Mouse (Mus musculus) E14TG2a.4 (cell line): ENCODE data around the gene Xrcc5.

Experiments
- H3K27me3 ChIP-seq: 2 replicates; pipeline ENCODE4 v1.6.1; 2014; ENCODE audit warnings: low read length, control low read depth; ENCODE audit not compliant: insufficient read depth
- H3K36me3 ChIP-seq: 2 replicates; pipeline ENCODE4 v1.6.1; 2014; ENCODE audit warnings: low read length, control low read depth; ENCODE audit not compliant: insufficient read depth
- H3K4me1 ChIP-seq: replicated peaks from 2 replicates; pipeline ENCODE4 v1.6.1; 2014; ENCODE audit warnings: low read depth, low read length, control low read depth
- H3K4me3 ChIP-seq: replicated peaks from 2 replicates; pipeline ENCODE4 v1.5.1; 2014; ENCODE audit warnings: mild to moderate bottlenecking, low read length
- H3K9me3 ChIP-seq: 2 replicates; pipeline ENCODE4 v1.6.1; 2014; ENCODE audit warnings: low read length, control low read depth
- CTCF ChIP-seq: conservative IDR thresholded peaks from 2 replicates; pipeline ENCODE4 v1.5.1; 2014; ENCODE audit warnings: low read length
- NANOG ChIP-seq: IDR thresholded peaks from 2 replicates; pipeline ENCODE4 v1.6.1; 2014; ENCODE audit warnings: borderline replicate concordance, low read length, mixed read lengths
- POU5F1 ChIP-seq: IDR thresholded peaks from 2 replicates; pipeline ENCODE4 v1.6.1; 2014; ENCODE audit warnings: low read length, borderline replicate concordance

Xrcc5 gene

GRCm38 (mm10) chr1:72413205-72413604 is 106.0 kb downstream of the Xrcc5 start:
- Histone ChIP-seq H3K4me3 (no peak overlapping the region), H3K9me3 (no peaks in the 10 kb centered on the region), H3K4me1 (peaks cover 7% of the 10 kb centered on the region), H3K27me3 (no peaks in the 10 kb centered on the region), H3K36me3 (no peaks in the 10 kb centered on the region)
- TF ChIP-seq POU5F1: no peak
- no peak for TF ChIP-seq CTCF
- no peak for TF ChIP-seq NANOG

DNA sequence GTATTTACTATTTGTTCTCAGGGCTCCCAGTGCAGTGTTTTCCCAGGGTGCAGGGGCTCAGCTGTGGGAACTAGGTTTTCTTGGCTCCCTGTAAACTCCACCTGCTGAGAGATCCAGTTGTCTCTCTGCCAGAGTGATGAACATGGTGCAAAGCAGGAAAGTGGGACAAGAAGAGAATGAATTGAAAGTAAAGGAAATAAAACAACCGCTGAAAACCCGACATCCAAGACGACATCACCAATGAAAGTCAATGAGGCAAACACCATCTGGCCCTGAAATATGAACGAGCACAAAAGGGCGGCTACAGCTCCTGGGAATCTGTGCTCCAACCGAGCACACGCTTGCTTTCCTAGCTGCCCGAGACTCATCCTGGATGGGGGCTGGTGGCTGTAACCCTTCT is 106.9 kb downstream of the Xrcc5 start:
- no peak overlapping the region for H3K4me3 ChIP-seq

GRCm38 (mm10) chr1:72414561-72415253 is 107.5 kb downstream of the Xrcc5 start:
- Histone ChIP-seq H3K9me3 (no peaks in the 10 kb centered on the region), H3K4me1 (peaks cover 7% of the 10 kb centered on the region), H3K27me3 (no peaks in the 10 kb centered on the region), H3K4me3 (no peak overlapping the region), H3K36me3 (no peaks in the 10 kb centered on the region)
- TF ChIP-seq CTCF (no peak), NANOG (no peak; the same call in 1 of the 2 replicates), POU5F1 (no peak)

More for the DNA sequence above, 106.9 kb downstream of the Xrcc5 start:
- Histone ChIP-seq H3K36me3 (no peaks in the 10 kb centered on the region), H3K4me1 (peaks cover 7% of the 10 kb centered on the region), H3K9me3 (no peaks in the 10 kb centered on the region), H3K27me3 (no peaks in the 10 kb centered on the region)
- TF ChIP-seq POU5F1 (no peak), NANOG (no peak), CTCF (no peak)

DNA sequence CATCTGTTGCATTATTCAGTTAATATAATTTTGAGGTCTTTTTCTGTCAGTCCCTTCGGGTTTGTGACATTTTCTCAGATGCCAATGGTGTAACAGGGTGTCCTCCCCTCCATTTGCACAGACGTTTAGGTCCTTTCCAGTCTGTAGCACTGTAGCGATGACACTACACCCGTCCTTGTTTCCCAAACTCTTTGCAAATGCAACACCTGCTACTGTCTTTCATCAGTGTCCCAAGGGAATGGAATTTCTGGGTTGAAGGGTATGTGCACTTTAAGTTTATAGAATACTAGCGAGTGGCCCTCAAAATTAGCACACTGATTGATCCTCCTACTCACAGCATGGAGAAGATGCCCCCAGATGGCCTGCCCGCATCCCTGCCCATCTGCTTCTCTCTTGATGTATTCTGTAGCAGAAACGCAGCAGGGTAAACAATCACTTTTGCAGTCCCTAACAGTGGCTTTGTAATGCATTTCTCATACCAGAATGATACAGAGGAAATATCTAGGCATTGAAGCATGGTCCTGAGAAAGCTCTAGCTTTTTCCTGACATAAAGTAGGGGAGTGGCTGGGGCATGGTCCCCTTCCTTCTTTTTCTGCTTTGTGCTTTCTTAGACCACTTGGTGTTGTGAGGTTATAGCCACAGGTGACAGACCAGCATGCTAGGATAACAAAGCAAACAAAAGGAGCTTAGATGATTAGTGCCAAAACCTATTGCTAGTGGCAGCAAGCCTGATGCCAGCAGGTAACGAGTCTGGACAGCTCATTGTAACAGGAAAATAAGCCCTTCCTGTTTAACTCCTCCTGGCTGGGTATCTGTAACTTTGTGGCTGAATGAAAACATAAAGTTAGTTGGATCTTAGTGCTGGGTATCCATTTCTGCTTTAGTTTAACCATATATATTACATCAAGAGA is 111.8 kb downstream of the Xrcc5 start:
- no peak overlapping the region for H3K4me3 ChIP-seq
- H3K9me3 ChIP-seq: no peaks in the 10 kb centered on the region
- no peaks in the 10 kb centered on the region for H3K36me3 ChIP-seq
- no peaks in the 10 kb centered on the region for H3K27me3 ChIP-seq
- H3K4me1 ChIP-seq: peaks cover 7% of the 10 kb centered on the region
- TF ChIP-seq POU5F1 (no peak), CTCF (no peak), NANOG (no peak)

DNA sequence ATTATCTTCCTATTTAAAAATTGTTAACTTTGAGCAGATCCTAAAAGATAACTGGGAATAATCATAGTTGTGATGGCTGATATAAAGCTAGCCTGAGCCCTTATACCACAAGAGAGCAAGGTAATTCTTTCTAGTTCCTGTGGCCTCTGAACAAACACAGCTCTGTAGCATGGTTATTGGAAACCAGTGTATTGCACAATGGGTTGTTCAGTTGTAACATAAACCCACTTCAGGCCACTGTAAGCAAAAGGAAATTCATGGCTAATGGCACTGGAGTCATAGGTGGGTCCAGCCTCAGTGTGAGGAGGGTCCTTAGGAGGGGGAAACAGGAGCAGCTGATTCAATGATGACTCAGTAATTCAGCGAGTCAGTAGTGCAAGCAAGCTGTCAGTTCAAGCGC is 113.0 kb downstream of the Xrcc5 start:
- no peak overlapping the region for H3K4me3 ChIP-seq

DNA sequence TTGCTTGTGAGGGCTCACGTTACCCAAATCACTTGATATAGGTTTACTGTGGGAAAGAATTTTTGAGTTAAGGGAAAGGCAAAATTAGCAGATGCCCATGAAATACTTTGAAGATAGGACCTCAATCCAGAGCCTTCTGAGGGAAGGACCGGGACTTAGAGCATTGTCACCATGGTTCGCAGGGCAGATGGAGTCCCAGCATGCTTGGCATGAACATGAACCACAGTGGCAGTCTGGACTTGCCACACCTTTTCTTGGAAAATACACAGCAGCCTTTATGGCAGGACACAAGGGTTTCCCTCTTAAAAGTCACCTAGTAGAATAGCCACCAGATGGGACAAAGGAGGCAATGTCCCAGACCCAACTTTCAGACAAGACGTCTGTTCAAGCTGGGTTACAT is 114.9 kb downstream of the Xrcc5 start:
- H3K36me3 ChIP-seq: no peaks in the 10 kb centered on the region
- H3K27me3 ChIP-seq: no peaks in the 10 kb centered on the region
- no peak for TF ChIP-seq POU5F1
- TF ChIP-seq NANOG: no peak
- TF ChIP-seq CTCF: no peak
- H3K9me3 ChIP-seq: no peaks in the 10 kb centered on the region
- no peak overlapping the region for H3K4me3 ChIP-seq
- no peaks in the 10 kb centered on the region for H3K4me1 ChIP-seq

More for the DNA sequence above, 113.0 kb downstream of the Xrcc5 start:
- no peaks in the 10 kb centered on the region for H3K27me3 ChIP-seq
- no peaks in the 10 kb centered on the region; the same call in 1 of the 2 replicates for H3K4me1 ChIP-seq
- no peaks in the 10 kb centered on the region for H3K9me3 ChIP-seq
- TF ChIP-seq NANOG (no peak), POU5F1 (no peak), CTCF (no peak)
- no peaks in the 10 kb centered on the region for H3K36me3 ChIP-seq

- Histone ChIP-seq H3K27me3 (no peaks in the 10 kb centered on the region), H3K4me1 (peaks cover 16% of the 10 kb centered on the region), H3K9me3 (no peaks in the 10 kb centered on the region), H3K36me3 (no peaks in the 10 kb centered on the region), H3K4me3 (no peak overlapping the region)
- TF ChIP-seq NANOG (no peak), CTCF (no peak), POU5F1 (no peak)
Measured at GRCm38 (mm10) chr1:72426456-72426855, 119.2 kb downstream of the Xrcc5 start.

DNA sequence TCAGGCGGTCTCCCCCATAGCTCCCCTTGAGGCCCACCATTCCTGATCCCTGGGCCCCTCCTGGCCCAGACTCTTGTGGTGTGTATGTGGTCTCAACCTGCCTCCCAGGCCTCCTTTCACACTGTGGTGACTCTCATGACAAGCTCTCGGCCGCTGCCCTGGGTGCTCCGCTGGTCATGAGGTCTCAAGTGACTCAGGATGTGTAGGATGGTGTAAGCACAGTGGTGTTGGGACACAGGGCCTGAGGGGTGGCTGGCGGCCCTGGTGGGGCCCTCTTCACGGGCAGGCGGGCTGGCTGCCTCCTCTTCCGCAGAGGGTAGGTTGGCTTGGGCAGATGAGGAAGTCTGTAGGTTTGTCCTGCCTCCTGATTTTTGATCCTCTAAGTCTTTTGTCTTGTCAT is 121.3 kb downstream of the Xrcc5 start:
- TF ChIP-seq NANOG (no peak), POU5F1 (no peak), CTCF (no peak)
- Histone ChIP-seq H3K4me1 (peaks cover 16% of the 10 kb centered on the region), H3K27me3 (peaks cover 3% of the 10 kb centered on the region; the same call in 1 of the 2 replicates), H3K9me3 (no peaks in the 10 kb centered on the region), H3K4me3 (peak overlapping the region; percentile 59), H3K36me3 (no peaks in the 10 kb centered on the region)
